Mouse (Mus musculus) gastrocnemius, postnatal 4 days (tissue): ENCODE results near the gene H2afz. TPM values are rescaled to one million over a fixed set of nuclear protein-coding genes. Genes with fewer than 3 reads are reported as not detected.

ENCODE experiments used
- DNase-seq, 2 experiments: peaks; one replicate each; pipeline ENCODE4 v3.0.0; 2021 to 2022; ENCODE audit warnings: low spot score in 2 of 2, mixed read lengths in 2 of 2
- total RNA-seq, 2 experiments: library from RNA; stranded (reverse); gene quantifications; 2 replicates each; pipeline ENCODE4 v1.2.3; 2021

Gene H2afz
- total RNA-seq, 2 experiments from 2014 or later, result 211 to 212 TPM

- no peak for DNase-seq
Measured at GRCm38 (mm10) chr3:137862600-137862999, 1.7 kb upstream of the H2afz start.

DNA sequence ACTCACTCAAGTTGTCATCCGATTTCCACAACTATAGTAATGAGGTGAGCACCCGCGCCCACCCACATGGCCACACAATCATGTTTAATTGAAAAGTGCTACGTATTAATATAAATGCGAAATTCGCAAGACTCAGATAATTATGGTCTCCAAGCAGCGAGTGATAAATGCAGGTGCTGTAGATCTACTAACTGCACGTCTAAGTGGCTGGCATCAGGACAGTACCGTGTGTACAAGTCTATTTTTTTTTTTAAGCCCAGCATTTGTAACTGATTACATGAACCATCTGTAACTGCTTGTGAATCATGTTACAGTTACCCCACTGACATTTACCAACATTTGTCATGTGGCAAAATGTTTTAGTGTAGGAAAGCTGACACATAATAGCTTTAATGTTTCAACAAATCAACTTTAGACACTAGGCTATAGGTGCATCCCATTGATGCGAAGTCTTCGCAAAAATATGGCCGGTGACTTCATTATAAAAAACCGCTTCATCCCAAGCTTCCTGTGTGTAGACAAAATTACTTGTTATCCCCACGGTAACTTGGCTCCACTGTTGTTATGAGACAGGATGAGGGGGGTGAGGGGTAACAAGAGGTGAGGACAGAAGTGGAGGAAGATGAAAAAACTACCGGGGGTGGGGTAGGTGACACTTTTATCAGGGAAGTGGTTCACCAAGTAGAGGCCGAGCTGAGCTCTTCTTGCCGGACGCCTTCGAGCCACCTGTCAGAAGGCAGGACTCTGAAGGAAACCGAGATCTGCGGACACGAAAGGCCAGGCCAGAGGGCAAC, 760 bp upstream of the H2afz start:
- no peak for DNase-seq

- peak; percentile 76 to 89 for DNase-seq
Measured at GRCm38 (mm10) chr3:137864988-137865982, 998 bp downstream of the H2afz start.

- DNase-seq, result no peak
Measured at GRCm38 (mm10) chr3:137867133-137867436, 2.8 kb downstream of the H2afz start.

GRCm38 (mm10) chr3:137867437-137868093, 3.3 kb downstream of the H2afz start, which contains the start of gene Dnajb14:
TSS of gene Dnajb14 (plus strand) at chr3:137867675.
- peak; percentile 36 to 63 for DNase-seq

GRCm38 (mm10) chr3:137868094-137868913, 4.0 kb downstream of the H2afz start:
- no peak for DNase-seq

GRCm38 (mm10) chr3:137869395-137869794, 5.1 kb downstream of the H2afz start:
- DNase-seq, result no peak

GRCm38 (mm10) chr3:137879313-137879712, 15.0 kb downstream of the H2afz start:
- no peak for DNase-seq

GRCm38 (mm10) chr3:137880109-137880748, 15.9 kb downstream of the H2afz start:
- DNase-seq, result no peak

DNA sequence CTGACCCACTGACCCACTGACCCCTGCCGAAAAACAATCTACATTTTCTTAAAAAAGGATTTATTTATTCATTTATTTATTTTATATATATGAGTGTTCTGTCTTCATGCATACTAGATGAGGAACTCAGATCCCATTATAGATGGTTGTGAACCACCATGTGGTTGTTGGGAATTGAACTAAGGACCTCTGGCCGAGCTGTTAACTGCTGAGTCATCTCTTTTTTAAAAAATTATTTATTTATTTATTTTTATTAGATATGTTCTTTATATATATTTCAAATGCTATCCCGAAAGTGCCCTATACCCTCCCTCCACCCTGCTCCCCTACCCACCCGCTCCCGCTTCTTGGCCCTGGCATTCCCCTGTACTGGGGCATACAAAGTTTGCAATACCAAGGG, 16.8 kb downstream of the H2afz start:
- no peak for DNase-seq

DNA sequence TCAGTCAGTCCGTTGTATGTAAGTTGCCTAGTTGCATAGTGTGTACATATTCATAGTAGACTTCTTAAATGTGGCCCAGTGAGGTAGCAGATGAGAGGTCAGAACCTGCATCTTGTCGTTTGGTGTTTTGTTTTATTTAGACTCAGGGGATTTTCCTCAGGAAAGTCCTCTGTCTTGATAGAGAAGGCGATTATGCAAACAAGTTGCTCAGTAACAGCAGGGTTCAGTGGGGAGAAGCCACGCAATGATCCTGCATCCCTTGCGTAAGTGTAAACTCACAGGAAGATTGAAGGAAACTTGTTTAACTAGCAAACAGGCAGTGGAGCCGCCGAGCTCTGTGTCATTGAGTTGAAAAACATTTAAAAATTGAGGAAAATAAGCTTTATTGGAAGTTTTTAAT, 23.7 kb downstream of the H2afz start:
- DNase-seq, result no peak

GRCm38 (mm10) chr3:137891089-137891488, 26.8 kb downstream of the H2afz start:
- no peak for DNase-seq

GRCm38 (mm10) chr3:137892118-137892517, 27.8 kb downstream of the H2afz start:
- DNase-seq, result no peak

DNA sequence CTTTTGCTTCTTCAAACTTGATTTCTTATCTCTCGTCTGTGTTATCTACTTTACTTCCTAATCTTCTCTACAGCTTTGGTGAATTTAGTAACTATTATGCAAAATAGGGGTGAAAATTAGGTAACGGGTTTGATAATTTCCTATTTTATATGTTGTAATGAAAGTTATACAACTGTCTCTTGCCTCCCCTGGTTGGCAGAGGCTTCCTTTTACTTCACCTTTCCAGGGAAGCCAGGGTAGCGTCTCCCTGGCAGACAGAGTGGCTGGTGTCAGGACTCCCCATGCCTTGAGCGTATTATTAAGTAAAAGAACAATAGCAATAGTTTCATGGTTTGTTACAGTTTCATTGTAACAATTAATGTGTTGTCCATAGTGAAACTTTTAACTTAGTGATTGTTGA, 29.5 kb downstream of the H2afz start:
- DNase-seq, result no peak

GRCm38 (mm10) chr3:137895196-137895595, 30.9 kb downstream of the H2afz start:
- DNase-seq, result no peak

DNA sequence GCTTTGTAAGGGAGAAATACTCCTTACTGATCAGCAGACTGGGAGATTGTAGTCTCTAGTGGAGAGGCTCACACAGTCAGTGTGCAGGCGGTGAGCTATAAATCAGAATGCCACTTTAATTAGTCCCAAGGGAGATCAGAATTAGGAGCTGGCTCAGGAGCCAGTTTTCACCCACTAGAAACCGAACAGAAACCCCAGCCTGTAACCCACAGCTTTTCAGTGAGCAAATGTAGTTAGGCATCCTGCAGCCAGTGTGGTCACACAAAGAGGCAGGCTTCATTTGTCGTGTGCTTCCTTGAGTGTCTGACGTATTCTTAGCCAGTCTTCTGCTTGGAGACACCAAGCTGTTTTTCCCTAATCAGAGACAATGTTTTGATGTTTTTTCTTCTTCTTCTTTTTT, 32.1 kb downstream of the H2afz start:
- no peak for DNase-seq

DNA sequence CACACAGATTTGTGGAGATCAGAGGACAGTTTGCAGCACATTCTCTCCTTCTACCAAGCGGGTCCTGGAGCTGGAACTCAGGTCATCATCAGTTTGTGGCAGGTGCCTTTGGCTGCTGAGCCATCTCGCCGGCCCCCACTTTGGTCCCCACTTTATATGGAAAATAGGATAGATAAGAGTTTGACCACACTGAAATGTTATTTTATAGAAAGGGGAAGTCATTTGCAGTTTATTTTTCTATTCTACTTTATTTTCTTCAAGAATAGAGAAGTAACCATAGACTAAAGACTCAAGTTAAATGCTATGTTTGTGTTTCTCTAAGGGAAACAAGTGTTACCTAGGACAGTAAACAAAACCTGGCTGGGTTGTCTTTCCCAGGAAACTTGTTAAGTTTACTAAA, 32.6 kb downstream of the H2afz start:
- no peak for DNase-seq

GRCm38 (mm10) chr3:137897685-137898084, 33.4 kb downstream of the H2afz start:
- DNase-seq, result no peak

DNA sequence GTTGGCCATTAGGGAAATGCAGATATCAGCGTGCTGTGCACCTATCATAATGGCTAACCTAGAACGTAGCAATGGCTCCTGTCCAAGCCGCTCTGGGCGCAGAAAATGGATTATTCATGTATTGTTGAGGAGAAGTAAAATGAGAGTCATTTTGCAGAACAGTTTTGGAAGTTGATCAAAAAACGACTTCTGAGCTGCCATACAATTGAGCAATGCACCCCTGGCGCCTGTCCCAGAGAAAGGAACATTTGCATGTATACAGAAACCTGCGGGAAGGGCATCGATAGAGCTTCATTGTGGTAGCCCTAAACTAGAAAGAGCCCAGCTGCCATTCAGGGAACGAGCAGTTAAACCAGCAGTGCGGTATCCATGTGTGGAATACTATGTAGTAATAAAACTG, 35.9 kb downstream of the H2afz start:
- DNase-seq, result no peak

- no peak for DNase-seq
Measured at GRCm38 (mm10) chr3:137913093-137913492, 48.8 kb downstream of the H2afz start.
